Mouse (Mus musculus): ENCODE data around the gene Ccdc186. TPM values are rescaled to one million over a fixed set of nuclear protein-coding genes. Genes with fewer than 3 reads are reported as not detected.
"Not testable (repeated sequence)": the region's sequence is repeated elsewhere in the genome, so short reads cannot be mapped to it uniquely, and the experiment has no call there.

Ccdc186 gene
- polyA plus RNA-seq, 1 experiment, result 10.4 TPM

DNA sequence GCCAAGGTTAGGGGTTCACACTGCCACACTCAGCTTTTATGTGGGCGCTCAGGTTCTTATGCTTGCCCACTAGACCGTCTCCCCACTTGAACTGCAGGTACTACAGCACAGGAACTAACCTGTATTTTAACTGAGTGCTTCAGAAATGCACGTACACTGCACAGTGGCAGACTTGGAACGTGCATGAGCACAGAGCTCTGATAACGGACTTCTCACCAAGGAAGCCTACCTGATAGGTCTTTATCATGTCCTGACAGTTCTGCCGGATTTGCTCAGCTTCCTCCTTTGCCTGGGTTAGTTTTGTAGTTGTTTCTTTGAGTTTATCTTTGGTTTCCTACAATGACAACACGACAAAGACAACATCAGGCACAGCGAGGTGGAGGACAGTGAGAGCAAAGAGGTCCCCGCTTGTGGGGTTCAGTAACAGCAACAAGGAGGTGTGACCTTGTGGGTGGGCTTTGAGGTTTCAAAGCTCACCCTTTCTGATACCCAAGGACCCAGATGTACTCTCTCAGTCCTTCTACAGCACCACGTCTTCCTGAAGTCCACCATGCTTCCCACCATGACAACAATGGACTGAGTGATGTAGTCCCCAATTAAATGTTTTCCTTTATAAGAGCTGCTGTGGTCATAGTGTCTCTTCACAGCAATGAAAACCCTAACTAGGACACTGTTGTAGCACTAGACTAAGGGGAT is 20.2 kb downstream of the Ccdc186 start:
- DNase-seq (ENCODE audit: low spot score), result no peak

DNA sequence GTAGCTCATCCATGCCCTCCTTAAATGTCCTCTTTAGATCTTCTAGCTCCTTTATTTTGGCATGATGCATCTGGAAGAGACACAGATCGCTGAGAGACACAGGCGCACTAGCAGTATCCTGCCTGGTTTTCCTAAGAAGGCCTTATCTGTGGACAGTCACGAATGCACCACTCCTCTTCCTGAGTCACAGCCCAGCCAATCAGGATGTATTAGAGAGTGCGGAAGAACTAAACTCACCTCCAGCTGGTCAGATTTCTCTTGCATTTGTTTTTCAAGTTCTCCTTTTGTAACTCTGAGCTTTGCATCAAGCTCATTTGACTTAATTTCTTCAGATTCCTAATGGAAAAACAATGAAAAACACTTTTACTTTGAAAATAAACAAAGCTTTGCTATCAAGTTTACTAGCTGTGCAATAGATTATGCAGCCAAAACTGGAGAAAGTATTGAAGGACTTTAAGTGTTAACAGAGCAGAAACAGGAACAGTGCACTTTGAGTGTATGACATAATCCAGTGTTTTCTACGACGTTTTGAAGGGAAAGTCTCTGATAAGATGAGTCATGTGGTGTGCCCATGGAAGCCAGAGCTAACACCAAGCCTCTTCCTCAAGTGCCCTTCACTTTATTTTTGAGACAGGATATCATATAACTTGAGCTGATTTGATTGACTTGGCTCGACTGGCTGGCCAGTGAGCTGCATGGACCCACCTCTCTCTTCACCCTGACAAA is 20.9 kb downstream of the Ccdc186 start:
- DNase-seq (ENCODE audit: low spot score), result no peak

DNA sequence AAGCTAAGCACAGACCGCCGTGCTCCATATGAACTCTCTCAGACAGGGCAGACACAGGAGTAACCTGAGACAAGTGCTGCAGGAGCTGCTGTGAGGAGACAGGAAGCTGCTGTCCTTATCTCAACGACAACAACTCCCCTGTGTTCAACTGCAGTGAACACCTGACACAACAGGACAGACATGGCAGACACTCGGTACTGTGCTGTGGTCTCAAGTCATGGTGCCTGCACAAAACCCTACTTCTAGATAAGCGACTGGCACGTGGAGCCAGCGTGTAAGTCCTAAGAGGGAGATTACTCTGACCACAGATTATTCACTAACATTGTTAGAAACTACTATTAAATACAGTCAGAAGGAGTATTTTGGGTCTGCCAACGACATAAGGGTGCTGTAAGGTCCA is 21.8 kb downstream of the Ccdc186 start:
- no peak for DNase-seq (ENCODE audit: low spot score)

DNA sequence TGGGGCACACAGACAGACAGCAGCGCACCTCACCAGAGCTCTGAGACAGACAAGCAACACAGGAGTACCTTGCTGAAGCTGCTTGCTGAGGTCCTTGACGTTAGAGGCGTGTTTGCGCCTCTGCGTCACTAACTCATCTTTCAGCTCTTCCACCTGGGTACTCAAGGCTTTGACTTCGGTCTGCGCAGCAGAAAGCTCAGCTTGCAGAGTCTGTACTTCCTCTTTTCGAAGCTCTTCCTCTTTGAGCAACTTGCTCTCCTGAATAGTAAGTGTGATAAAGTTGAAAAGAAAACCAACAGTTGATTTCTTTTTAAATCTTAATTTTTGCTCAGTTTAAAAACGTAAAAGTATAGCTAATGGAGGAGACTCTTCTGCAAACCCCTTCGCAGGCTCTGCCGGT is 24.6 kb downstream of the Ccdc186 start:
- DNase-seq (ENCODE audit: low spot score), result no peak

DNA sequence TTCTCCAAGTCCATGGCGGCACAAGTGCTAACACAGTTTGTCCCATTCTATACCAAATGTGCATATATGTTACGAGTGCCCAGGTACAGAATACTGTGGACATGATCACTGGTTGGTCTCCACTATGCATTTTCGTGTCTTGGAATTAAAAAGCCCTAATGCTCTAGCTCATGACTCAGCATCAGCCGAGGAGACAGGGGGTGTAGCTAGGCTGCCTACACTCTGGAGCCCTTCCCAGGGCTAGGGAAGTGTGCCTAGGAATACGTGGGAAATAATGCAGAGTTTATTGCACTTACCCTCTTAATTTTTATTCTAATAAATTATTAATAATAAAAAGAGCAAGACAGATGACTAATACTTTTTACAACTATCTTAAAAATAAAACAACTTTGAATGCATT is 33.0 kb downstream of the Ccdc186 start:
- no peak for DNase-seq (ENCODE audit: low spot score)

DNA sequence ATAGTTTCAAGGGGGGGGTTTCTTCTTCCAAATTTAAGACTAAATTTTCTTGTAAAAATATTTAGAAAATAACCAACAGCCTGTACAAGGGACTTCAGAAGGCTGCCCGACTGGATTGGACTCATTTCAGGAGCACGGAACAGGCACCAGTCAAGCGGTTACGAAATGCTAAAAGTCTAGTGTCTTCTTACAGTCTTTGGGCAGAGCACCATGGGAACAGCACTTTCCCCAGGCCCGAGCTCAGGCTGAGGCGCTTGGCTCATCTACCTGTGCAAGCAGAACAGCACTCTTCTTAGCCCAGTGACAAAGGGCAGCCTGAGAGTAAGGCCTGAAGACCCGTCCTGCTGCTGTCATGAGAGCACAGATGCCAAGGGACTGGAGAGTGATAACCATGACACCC is 34.1 kb downstream of the Ccdc186 start:
- no peak for DNase-seq (ENCODE audit: low spot score)

DNA sequence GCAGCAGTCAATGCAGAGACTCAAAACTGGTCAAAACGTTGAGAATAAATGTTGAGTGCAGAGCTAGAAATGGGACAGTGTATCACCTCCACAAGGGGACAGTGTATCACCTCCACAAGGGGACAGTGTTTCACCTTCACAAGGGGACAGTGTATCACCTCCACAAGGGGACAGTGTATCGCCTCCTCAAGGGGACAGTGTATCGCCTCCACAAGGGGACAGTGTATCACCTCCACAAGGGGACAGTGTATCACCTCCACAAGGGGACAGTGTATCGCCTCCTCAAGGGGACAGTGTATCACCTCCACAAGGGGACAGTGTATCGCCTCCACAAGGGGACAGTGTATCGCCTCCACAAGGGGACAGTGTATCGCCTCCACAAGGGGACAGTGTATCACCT is 43.5 kb downstream of the Ccdc186 start:
- DNase-seq (ENCODE audit: low spot score), result not testable (repeated sequence)

DNA sequence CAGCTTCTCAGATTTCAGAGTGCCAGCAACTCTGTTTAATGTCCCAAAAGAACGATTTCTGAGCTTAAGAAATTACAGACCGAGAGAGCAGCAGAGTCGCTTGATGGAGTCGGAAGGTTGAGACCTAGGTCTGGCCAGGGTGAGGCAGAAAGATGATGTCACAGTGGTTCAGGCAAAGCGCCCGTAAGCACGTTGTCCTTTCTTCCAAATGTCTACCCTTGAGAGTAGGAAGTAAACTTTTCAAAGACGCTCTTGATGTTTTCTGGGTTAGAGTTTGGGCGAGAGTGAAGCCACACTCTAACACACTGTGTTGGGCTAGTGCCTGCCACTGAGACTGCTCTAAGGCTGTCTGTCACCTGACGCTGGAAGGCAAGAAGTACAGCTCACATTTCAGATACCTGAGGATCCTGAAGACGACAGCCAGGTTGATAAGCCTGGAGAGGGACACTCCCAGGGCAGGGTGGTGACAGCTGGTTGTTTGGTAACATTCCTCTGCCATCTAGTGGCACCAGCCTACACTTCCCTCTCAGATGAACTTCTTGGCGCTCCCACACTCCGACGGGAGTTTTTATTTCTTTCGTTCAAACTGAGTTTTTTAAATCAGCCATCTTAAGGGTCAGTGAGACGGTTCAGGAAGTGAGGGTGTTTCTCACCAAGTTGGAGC is 45.1 kb downstream of the Ccdc186 start:
- no peak for DNase-seq (ENCODE audit: low spot score)

DNA sequence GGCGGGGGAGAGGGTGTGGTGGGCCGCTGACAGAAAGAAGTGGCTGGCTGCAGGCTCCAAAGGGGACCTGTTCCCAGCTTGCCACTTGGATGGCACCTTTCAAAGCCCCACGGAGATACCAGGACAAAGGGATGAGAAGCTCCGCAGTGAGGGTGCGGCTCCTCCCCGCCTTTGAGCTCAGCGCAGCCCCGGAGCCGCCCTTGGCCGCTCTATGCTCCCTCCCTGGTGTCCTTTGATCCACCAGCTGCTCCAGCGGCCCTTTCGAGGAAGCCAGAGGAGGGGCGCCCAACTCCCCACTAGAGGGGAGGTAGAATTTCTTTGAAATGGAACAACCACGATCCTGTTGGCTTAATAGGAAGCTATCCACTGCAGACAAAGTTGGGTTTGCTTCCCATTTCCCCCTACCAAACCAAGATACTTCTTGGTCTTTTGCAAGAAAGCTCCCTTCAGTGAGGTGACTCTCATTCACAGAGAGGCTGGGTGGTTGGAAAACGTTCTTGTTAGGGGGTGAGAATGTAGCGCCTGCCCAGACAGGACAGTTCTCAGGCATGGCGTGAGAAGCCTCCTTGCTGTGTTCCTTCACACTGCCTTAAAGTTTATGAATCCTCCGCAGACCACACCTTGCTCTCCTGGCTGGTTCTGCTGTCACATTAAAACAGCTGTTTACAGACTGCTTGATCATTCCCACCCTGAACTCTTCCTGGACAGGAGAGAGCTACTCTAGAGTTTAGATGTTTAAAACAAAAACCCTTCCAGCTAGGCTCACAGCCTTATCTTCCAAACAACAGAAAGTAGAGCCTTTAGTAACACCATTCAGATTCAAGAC is 45.9 kb downstream of the Ccdc186 start:
- DNase-seq (ENCODE audit: low spot score), result no peak

DNA sequence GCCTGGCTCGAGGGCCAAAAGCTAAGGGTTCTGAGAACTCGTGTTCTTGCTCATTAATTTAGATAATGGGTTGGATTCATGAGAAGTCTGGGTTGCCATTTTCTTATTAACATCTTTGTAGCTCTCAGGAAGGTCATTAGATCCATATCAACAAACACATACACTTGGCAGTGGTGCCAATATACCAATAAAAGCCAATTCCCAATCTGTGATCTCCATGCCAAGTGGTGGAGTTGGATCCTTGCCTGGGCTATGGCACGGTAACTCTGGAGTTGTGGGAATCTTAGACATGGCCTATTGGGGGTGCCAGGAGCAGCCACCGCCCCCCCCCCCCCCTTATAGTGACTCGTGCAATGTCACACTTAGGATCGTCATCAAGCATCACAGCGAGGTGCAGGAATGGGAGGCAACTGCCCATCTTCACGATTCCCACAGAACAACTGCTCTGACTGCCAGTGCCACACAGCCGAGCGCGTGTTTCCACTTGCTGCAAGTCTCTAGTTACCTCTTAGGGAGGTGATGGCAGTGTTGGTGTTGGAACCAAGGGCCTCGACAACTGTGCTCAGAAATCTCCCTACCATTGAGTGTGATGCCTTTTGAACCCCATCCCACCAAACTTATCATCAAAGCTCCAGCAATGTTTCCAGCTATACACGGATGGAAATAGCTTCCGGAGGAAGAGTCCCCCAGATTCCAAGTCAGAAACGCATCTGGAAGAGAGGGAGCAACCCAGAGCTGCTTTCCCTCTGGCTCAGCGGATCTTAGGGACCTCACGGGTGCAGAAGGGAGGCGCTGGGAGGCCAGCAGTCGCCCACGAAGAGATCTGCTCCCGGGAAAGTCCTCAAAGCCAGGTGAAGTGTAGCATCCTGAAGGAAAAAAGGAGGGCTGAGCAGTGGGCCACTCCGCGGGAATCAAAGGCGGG is 46.8 kb downstream of the Ccdc186 start:
- no peak for DNase-seq (ENCODE audit: low spot score)

DNA sequence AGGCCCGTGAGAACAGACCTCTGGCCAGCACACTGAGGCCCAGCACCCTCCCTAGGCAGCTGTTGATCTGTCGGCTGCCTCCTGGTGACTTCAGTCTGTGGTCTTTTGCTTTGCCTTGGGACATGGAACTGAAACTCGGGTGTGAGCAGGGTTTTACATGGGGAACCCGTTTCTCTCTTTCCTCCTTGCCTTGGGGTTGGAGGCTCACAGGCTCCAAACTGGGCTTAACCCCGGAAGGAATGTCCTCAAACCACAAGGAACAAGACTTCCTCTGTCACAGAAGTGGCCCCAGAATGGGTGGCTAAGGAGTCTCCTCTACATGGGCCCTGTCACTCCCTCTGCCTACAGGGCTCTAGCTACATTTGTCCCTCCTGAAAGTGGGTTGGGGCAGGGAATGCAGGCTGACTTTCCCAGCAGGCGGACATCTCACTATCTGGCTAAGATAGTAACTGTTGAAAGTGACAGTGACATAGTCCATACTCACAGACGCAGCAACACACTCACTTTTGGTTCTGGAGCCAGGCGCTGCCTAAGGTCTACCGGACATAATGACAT is 47.5 kb downstream of the Ccdc186 start:
- DNase-seq (ENCODE audit: low spot score), result no peak

DNA sequence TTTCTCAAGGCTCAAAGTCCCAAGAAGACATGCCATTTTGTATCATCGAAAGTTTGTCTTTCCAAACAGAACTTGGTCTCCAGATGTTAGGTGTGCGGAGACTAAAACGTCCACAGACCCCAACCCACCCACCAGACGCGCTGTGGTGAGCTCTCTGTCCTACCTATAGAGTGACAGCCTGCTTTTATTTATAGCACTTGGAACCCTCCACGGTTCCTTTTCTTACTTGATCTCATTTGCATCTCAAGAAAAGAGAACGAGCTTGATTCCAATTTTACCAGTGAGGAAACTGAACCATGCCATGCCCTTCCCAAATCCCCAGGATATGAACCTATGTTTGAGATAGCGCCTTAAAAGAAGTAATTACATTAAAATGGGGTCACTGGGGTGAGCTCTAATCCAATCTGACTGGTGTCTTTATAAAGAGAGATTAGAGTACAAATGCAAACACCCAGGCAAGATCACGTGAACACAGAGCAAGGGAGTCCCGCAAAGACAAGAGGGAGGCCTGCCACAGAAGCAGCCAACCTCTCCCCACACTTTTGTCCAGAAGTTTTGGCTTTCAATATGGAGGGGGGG is 48.5 kb downstream of the Ccdc186 start:
- DNase-seq (ENCODE audit: low spot score), result no peak

DNA sequence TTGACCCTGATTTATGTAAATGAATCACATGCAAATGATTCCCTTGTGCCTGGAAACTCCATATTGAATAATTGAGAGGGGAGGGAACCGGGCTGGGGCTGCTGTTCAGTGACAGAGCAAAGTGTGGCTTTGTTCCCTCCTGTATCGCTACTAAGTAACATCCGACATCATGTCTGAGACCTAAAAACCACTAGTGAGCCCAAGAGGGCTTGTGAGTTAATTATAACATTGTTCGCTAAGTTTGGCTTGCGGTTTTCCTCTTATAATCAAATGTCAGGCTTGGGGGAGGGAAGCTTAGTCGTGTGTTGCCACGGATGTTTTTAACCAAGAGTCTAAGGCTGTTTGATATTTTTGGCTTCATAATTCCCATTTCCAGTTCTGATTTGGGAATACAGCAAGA is 49.8 kb downstream of the Ccdc186 start:
- no peak for DNase-seq (ENCODE audit: low spot score)

DNA sequence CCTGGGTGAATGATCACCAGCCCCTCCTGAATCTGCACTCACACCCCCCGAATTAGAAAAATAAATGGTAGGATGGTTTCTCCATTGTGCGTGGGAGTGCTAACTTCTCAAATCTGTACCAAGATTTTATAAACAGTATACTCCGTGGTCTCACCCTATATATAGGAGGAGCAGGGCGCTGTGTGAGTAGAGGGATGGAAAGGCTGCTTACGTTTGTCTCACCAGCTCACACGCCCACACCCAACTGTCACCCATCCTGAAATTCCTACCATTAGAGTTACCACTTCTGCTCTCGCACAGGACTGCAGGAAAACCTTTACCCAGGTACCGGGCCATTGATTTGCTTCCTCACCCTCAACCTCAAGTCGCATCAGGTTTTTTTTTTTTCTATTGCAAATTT is 53.0 kb downstream of the Ccdc186 start:
- DNase-seq (ENCODE audit: low spot score), result no peak

DNA sequence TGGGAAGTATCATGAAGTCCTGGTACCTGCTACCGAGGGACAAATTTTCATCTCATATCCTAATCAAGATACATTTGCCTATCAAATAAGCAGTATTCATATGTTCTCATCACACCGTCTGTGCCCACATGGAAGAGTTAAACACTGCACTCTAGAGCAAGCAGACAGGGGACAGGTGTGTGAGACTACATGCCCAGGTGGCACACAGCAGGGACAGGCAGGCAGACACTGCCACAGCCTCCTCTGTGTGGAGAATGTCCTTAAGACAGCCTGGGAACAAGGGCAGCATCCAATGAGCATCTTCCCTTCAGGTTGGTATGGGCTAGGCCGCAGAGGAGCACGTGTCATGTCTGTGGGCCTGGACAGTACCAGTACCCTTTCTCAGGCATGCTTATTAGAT is 59.3 kb downstream of the Ccdc186 start:
- no peak for DNase-seq (ENCODE audit: low spot score)

DNA sequence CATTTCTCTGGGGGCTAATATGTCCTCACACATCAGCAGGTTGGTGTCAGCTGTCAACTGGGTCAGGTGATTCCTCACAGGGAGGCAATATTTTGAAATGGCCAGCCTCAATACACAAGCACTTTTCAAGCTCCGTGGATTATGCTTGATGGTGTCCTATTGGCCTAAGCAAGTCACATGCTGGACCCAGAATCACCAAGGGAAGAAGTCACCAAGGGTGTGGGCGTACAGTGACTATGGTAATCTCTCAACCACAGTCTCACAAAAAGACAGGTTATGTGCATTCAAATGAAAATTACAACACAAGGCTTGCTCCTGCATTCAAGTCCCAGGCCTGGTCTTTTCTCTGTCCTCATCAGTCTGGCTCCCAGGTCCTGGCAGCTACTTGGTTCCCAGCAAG is 60.3 kb downstream of the Ccdc186 start:
- DNase-seq (ENCODE audit: low spot score), result no peak

DNA sequence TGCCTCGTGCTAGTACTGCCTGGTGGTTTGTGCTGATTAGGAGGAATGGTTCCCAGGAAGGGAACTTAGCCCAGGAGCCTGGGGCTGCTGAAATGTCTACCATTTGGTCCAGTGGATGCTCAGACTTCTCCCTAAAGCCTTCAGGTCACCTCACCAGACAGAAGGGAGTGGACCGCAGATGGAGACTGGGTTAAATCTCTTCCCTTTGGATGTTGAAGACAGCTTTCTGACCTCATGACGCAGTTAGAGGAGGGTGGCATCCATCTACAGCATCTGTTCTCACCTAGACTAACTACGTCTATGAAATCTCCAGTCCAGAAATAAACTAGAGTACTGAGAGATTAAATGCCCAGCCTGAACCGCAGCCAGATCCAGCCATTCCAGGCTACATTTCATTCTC is 60.9 kb downstream of the Ccdc186 start:
- DNase-seq (ENCODE audit: low spot score), result no peak

DNA sequence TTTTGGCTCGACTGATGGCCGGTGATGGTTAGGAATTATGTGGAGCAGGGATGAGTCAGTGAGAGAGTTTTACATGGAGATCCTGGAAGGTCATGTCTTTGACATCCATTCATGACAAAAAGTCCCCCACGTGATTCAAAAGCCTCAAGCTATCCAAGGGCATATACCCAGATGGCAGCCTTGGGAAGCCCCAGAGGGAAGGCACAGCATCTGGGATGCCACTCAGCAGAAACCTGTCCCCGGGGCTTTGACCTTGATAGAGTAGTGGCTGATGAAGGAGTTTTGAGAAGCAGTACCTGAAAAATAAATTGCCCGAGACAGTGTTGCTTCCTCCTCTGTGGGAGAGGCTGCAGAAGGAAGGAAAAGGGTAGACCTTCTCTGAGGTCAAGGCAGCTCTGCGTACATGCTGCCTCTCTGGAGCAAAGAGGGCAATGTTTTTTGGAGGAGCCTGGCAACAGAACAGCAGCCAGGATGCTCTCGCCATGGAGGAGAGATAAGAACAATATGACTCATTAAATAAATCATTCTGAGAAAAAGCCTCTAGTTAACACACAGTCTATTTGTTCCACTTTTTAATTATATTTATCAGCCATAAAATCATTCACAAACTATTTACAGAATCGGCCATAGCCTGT is 61.6 kb downstream of the Ccdc186 start:
- no peak for DNase-seq (ENCODE audit: low spot score)

DNA sequence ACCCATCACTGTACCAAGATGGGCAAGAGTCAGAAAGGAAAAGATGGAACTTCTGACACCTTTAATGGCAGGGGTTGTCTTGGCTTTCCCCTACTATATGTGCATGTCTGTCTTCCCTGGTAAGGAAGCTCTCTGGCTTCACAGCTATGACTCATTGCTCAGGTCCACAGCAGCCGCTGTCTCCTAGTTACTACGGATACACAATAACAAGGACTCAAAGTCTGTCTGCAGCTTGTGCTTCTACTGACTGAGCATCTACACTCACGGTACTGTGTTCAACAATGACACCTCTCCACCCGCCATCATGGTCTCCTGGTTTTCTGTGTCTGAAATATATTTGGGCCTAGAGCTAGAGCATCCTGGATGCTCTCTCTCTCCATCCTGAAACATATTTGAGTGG is 62.2 kb downstream of the Ccdc186 start:
- no peak for DNase-seq (ENCODE audit: low spot score)

DNA sequence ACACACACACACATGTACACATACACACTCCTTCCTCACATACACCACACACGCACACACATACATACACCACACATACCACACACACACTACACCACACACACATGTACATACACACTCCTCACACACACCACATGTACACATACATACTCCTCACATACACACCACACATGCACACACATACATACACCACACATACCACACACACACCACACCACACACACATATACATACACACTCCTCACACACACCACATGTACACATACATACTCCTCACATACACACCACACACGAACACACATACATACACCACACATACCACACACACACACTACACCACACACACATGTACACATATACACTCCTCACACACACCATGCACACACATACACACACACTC is 63.7 kb downstream of the Ccdc186 start:
- no peak for DNase-seq (ENCODE audit: low spot score)
